Mouse (Mus musculus) pancreas, adult 10 weeks (tissue): ENCODE measurements around the gene Olfr1121. TPM values are rescaled to one million over a fixed set of nuclear protein-coding genes. Genes with fewer than 3 reads are reported as not detected.

Source experiments
- polyA plus RNA-seq: library from polyadenylated mRNA; stranded (reverse); fragments of 350-450 nt; fragmentation: Illumina TruSeq; extraction: RNeasy Lipid Tissue Mini Kit (QIAGEN cat#74804); gene quantifications from one replicate; pipeline ENCODE4 v1.2.3, GENCODE M21; 2015; ENCODE audit warnings: low read depth, low replicate concordance; ENCODE audit not compliant: insufficient read depth

Olfr1121 gene
- not detected for polyA plus RNA-seq

GRCm38 (mm10) chr2:87369595-87369994 lies at the start of gene Olfr1121:
TSS of gene Olfr1121 (plus strand) at chr2:87369895.

GRCm38 (mm10) chr2:87354515-87354914 lies 15.2 kb upstream of the Olfr1121 start, which contains the start of gene Olfr1120:
TSS of gene Olfr1120 (plus strand) at chr2:87354815.

DNA sequence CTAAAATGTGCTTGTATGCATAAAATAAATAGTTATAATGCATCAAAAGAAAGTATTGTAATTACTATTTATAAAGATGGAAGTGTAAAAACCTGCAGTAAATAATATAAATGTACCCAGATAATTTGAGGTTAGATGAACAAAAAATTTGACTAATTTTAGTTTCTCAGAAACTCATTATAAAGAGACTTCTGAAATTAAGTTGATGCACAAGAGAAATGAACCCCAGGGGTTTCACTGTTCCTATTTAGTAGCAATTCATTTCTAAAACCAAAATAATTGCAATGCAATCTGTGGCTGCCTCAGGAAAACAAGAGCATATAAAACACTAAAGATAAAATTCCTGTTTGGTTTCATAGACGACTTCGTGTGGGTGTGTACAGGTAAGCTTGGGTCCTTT lies 15.9 kb downstream of the Olfr1121 start, which contains the start of gene Olfr1122:
TSS of gene Olfr1122 (plus strand) at position 301 of the 400 bp plus-strand sequence.

GRCm38 (mm10) chr2:87416335-87416734 lies 46.6 kb downstream of the Olfr1121 start, which contains the start of gene Olfr1123:
TSS of gene Olfr1123 (plus strand) at chr2:87416635.

Other genes with a start within 250 kb of the Olfr1121 start
- gene Olfr1110, start 229.6 kb upstream of the Olfr1121 start, polyA plus RNA-seq: not detected
- gene Olfr1111, start 217.3 kb upstream of the Olfr1121 start, polyA plus RNA-seq: not detected
- gene Olfr1112, start 182.1 kb upstream of the Olfr1121 start, polyA plus RNA-seq: not detected
- gene Olfr1113, start 160.9 kb upstream of the Olfr1121 start, polyA plus RNA-seq: not detected
- not detected for gene Olfr1115, start 121.9 kb upstream of the Olfr1121 start, polyA plus RNA-seq
- not detected for gene Olfr1116, start 102.4 kb upstream of the Olfr1121 start, polyA plus RNA-seq
- not detected for gene Olfr1118, start 62.3 kb upstream of the Olfr1121 start, polyA plus RNA-seq
- gene Olfr1120, start 15.1 kb upstream of the Olfr1121 start, polyA plus RNA-seq: not detected
- gene Olfr1122, start 16.0 kb downstream of the Olfr1121 start, polyA plus RNA-seq: not detected
- not detected for gene Olfr1123, start 46.7 kb downstream of the Olfr1121 start, polyA plus RNA-seq
- not detected for gene Olfr1124, start 60.4 kb downstream of the Olfr1121 start, polyA plus RNA-seq
- gene Olfr1126, start 84.1 kb downstream of the Olfr1121 start, polyA plus RNA-seq: not detected
- gene Pramel7, start 127.2 kb downstream of the Olfr1121 start, polyA plus RNA-seq: not detected
- gene Pramel6, start 136.7 kb downstream of the Olfr1121 start, polyA plus RNA-seq: not detected
- gene Olfr153, start 161.9 kb downstream of the Olfr1121 start, polyA plus RNA-seq: not detected
- not detected for gene Olfr1128, start 175.6 kb downstream of the Olfr1121 start, polyA plus RNA-seq
- gene Olfr1129, start 204.0 kb downstream of the Olfr1121 start, polyA plus RNA-seq: not detected
- gene Olfr1130, start 236.3 kb downstream of the Olfr1121 start, polyA plus RNA-seq: not detected